Mouse (Mus musculus) heart, embryonic 13.5 days (tissue): ENCODE measurements around the gene Taf3. TPM values are rescaled to one million over a fixed set of nuclear protein-coding genes. Genes with fewer than 3 reads are reported as not detected.

Experiments used
- ATAC-seq: fragments of 200-750 bp; cut with Nextera tagmentation; 2 replicates; pipeline ENCODE4 v1.8.0; 2017; ENCODE audit warnings: moderate TSS enrichment; ENCODE audit not compliant: insufficient number of reproducible peaks, low FRiP score, low TSS enrichment; ENCODE audit errors: extremely low read depth
- H3K27ac ChIP-seq: fragments of 300-500 bp; sonication (generic); replicated peaks from 2 replicates; pipeline ENCODE4 v1.5.1; 2015; ENCODE audit warnings: moderate library complexity, mild to moderate bottlenecking, inconsistent platforms
- H3K27me3 ChIP-seq: fragments of 300-500 bp; sonication (generic); replicated peaks from 2 replicates; pipeline ENCODE4 v1.6.1; 2015; ENCODE audit warnings: mild to moderate bottlenecking, inconsistent platforms
- H3K36me3 ChIP-seq: fragments of 300-500 bp; sonication (generic); 2 replicates; pipeline ENCODE4 v1.6.1; 2015; ENCODE audit warnings: mild to moderate bottlenecking, inconsistent platforms
- H3K4me1 ChIP-seq: fragments of 300-500 bp; sonication (generic); 2 replicates; pipeline ENCODE4 v1.6.1; 2015; ENCODE audit warnings: inconsistent platforms
- H3K4me2 ChIP-seq: fragments of 300-500 bp; sonication (generic); 2 replicates; pipeline ENCODE4 v1.6.1; 2015; ENCODE audit warnings: inconsistent platforms, mild to moderate bottlenecking, moderate library complexity
- H3K4me3 ChIP-seq: fragments of 300-500 bp; sonication (generic); 2 replicates; pipeline ENCODE4 v1.5.1; 2015; ENCODE audit warnings: moderate library complexity, mild to moderate bottlenecking, inconsistent platforms
- H3K9ac ChIP-seq: fragments of 300-500 bp; sonication (generic); 2 replicates; pipeline ENCODE4 v1.6.1; 2015; ENCODE audit warnings: inconsistent platforms, mild to moderate bottlenecking, moderate library complexity
- H3K9me3 ChIP-seq: fragments of 300-500 bp; sonication (generic); 2 replicates; pipeline ENCODE4 v1.6.1; 2016; ENCODE audit warnings: inconsistent platforms
- WGBS: fragments of 180-500 bp; shearing (Covaris S2); methylation state at CpG from one replicate; pipeline ENCODE4 v1.1.7; 2015; ENCODE audit warnings: mixed read lengths; 5-methylcytosine and 5-hydroxymethylcytosine counted together
- polyA plus RNA-seq: library from polyadenylated mRNA; unstranded; fragments of >200 nt; fragmentation: Nextera tagmentation; extraction: Ambion mirVana; gene quantifications from 2 replicates; pipeline ENCODE4 v1.2.1, GENCODE M21; 2015

The Taf3 gene
- polyA plus RNA-seq, 1 experiment from 2014 or later = 8.0 TPM

GRCm38 (mm10) chr2:9955576-9956535 lies 92.5 kb downstream of the Taf3 start:
- no peak overlapping the region for H3K9ac ChIP-seq
- 65% methylated on average over 9 of the region's 9 CpGs for WGBS

DNA sequence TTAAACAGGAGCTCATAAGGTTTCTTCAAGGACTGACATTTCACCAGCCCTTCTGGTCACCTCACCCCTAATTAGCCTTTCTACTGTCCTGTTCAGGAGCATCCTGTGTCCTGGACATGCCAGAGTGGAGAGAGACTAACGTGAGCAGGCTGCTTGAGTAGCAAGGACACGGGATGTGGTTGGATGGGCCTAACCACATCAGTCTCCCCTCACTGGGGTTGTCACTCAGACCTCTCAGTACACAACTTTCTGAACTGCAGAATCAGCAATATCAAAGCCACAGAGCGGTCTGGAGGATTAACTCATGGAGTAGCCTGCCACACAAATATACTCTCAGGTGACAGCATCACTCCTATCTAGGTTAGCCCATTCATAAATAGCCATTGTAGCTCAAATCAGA lies 101.7 kb downstream of the Taf3 start:
- 73% methylated on average over 3 of the region's 3 CpGs for WGBS
- Histone ChIP-seq H3K27me3 (no peaks in the 10 kb centered on the region), H3K9me3 (no peaks in the 10 kb centered on the region), H3K9ac (no peak overlapping the region), H3K4me2 (no peak overlapping the region), H3K27ac (no peak overlapping the region), H3K4me3 (no peak overlapping the region), H3K4me1 (no peaks in the 10 kb centered on the region), H3K36me3 (peaks cover 11% of the 10 kb centered on the region; the same call in 1 of the 2 replicates)
- no peak for ATAC-seq

More at GRCm38 (mm10) chr2:9955576-9956535, 92.5 kb downstream of the Taf3 start:
- Histone ChIP-seq H3K4me2 (no peak overlapping the region), H3K27me3 (no peaks in the 10 kb centered on the region), H3K4me1 (peaks cover 17% of the 10 kb centered on the region), H3K27ac (no peak overlapping the region), H3K36me3 (peaks cover 17% of the 10 kb centered on the region), H3K9me3 (no peaks in the 10 kb centered on the region), H3K4me3 (no peak overlapping the region)
- ATAC-seq = no peak

DNA sequence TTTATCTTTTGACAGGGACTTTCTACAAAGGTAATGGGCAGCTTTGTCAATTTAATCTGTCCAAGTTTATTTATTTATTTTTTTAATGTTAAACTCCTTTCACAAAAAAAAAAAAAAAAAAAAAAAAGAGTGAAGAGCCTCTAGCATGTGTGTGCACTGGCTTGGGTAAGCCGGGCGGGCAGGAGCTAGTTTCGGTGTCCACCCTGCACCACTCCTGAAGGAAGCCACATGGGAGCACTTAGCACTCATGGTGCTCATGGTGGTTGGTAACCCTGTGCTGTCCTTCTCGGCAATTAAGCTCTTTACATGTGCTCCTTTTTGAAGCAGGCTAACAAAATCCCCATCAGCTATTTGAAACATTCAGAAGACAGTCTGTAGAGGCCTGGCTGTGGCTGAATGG lies 102.8 kb downstream of the Taf3 start:
- WGBS = 94% methylated on average over 4 of the region's 4 CpGs
- no peak for ATAC-seq

DNA sequence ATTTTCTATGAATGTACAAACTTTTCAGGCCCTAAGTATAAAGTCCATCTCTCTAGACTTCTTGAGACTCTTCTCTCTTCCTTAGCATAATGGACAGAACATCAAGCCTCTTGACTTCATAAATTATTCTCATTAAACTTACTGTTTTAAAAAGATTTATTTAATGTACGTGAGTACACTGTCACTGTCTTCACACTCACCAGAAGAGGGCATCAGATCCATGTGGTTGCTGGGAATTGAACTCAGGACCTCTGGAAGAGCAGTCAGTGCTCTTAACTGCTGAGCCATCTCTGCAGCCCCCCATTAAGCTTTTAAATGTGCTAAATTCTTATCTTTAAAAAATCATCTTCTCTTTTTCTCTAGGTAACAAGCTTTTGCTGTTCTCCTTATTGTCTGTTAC lies 105.4 kb downstream of the Taf3 start:
- H3K27me3 ChIP-seq = no peaks in the 10 kb centered on the region
- no peak overlapping the region for H3K4me2 ChIP-seq
- no peak for ATAC-seq
- 0 out of 2 replicates have a peak, but pooled peaks cover 8% of the 10 kb centered on the region for H3K36me3 ChIP-seq
- no peak overlapping the region for H3K9ac ChIP-seq
- no peaks in the 10 kb centered on the region for H3K9me3 ChIP-seq
- WGBS = 64% methylated on average over 1 of the region's 1 CpGs
- peaks cover 9% of the 10 kb centered on the region; the same call in 1 of the 2 replicates for H3K4me1 ChIP-seq
- H3K4me3 ChIP-seq = no peak overlapping the region
- H3K27ac ChIP-seq = no peak overlapping the region

More for the DNA sequence above, 102.8 kb downstream of the Taf3 start:
- 0 out of 2 replicates have a peak, but pooled peaks cover 3% of the 10 kb centered on the region for H3K36me3 ChIP-seq
- no peak overlapping the region for H3K27ac ChIP-seq
- H3K27me3 ChIP-seq = no peaks in the 10 kb centered on the region
- no peak overlapping the region for H3K4me2 ChIP-seq
- no peaks in the 10 kb centered on the region for H3K9me3 ChIP-seq
- H3K4me1 ChIP-seq = no peaks in the 10 kb centered on the region
- H3K4me3 ChIP-seq = no peak overlapping the region
- no peak overlapping the region for H3K9ac ChIP-seq

DNA sequence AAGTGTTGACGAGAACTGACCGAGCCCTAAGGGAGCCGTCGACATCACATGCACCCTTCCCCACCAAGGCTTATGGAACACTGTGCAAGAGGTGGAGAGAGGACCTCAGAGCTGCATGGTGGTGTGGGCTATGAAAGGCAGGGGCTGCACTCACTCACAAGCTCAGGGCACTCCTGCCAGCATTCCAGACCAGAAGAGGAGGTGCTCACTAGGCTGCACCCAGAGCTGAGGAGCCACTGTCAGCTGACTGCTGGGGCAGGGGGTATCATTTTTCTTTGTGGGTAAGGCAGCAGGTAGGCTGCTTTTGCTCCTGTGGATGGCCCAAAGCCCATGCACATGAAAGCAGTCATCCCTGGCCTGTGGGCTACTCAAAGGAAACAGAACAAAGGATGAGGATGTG lies 109.1 kb downstream of the Taf3 start:
- Histone ChIP-seq H3K4me3 (no peak overlapping the region), H3K27ac (no peak overlapping the region), H3K36me3 (0 out of 2 replicates have a peak, but pooled peaks cover 8% of the 10 kb centered on the region), H3K9me3 (no peaks in the 10 kb centered on the region), H3K4me2 (no peak overlapping the region), H3K9ac (no peak overlapping the region), H3K4me1 (peaks cover 13% of the 10 kb centered on the region), H3K27me3 (no peaks in the 10 kb centered on the region)
- no peak for ATAC-seq
- 67% methylated on average over 4 of the region's 4 CpGs for WGBS

- ATAC-seq = no peak; the same call in 1 of the 2 replicates
- H3K9ac ChIP-seq = no peak overlapping the region
- H3K4me3 ChIP-seq = no peak overlapping the region
- no peak overlapping the region for H3K27ac ChIP-seq
- H3K4me2 ChIP-seq = no peak overlapping the region
- H3K9me3 ChIP-seq = no peaks in the 10 kb centered on the region
- no peaks in the 10 kb centered on the region for H3K27me3 ChIP-seq
- peaks cover 13% of the 10 kb centered on the region for H3K4me1 ChIP-seq
- H3K36me3 ChIP-seq = 0 out of 2 replicates have a peak, but pooled peaks cover 10% of the 10 kb centered on the region
- WGBS = no CpG with 5 or more reads among the region's 1 CpGs
Measured at GRCm38 (mm10) chr2:9935965-9936364, 112.4 kb downstream of the Taf3 start.

GRCm38 (mm10) chr2:9926905-9927283 lies 121.5 kb downstream of the Taf3 start:
- H3K4me2 ChIP-seq = no peak overlapping the region
- no peak overlapping the region for H3K4me3 ChIP-seq
- no peaks in the 10 kb centered on the region for H3K27me3 ChIP-seq
- ATAC-seq = no peak
- H3K4me1 ChIP-seq = peaks cover 9% of the 10 kb centered on the region
- H3K36me3 ChIP-seq = peaks cover 13% of the 10 kb centered on the region
- no peak overlapping the region for H3K9ac ChIP-seq
- 81% methylated on average over 4 of the region's 4 CpGs for WGBS
- no peaks in the 10 kb centered on the region for H3K9me3 ChIP-seq
- no peak overlapping the region for H3K27ac ChIP-seq

- no peak overlapping the region for H3K4me2 ChIP-seq
- H3K9ac ChIP-seq = no peak overlapping the region
- WGBS = 46% methylated on average over 7 of the region's 7 CpGs
- no peak for ATAC-seq
- no peaks in the 10 kb centered on the region for H3K27me3 ChIP-seq
- no peak overlapping the region for H3K27ac ChIP-seq
- no peaks in the 10 kb centered on the region for H3K9me3 ChIP-seq
- H3K4me3 ChIP-seq = no peak overlapping the region
- H3K4me1 ChIP-seq = peaks cover 9% of the 10 kb centered on the region
- peaks cover 13% of the 10 kb centered on the region for H3K36me3 ChIP-seq
Measured at GRCm38 (mm10) chr2:9926194-9926904, 122.0 kb downstream of the Taf3 start.

DNA sequence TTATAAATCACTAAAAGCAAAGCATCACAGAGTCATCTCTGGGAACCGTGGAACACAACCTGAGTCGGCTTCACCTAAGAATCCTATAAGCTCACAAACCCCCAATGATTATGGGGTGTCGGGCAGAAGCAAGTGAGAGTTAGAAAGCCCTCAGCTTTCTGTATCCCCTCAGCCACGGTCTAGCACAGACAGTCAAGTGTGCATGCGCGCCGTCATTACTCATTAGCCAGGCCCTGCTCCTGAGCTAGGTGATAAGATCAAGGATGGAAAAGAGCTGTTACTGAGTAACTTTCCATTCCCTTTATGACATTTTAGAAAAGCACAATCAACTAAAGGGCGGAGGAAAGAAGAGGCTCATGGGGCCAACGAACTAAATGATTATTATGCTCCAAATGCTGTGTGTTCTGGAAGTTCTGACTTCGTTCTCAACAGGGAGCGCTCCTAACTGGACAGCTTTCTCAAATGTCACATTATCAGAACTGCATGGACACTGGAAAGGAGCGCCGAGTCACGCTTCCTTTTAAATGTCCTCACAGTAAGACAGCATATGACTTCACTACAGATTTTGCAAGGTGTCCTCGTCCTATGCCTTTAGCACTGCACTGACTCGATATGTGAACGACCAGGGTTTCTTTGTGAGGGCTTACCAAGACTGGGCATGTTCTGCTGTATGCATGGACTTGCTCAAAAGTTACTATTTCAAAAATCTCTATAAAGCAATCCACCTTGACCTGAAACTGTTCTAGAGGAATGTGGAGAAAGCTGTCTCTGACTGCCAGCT lies 129.5 kb downstream of the Taf3 start:
- Histone ChIP-seq H3K27ac (no peak overlapping the region), H3K9ac (no peak overlapping the region), H3K36me3 (peaks cover 28% of the 10 kb centered on the region), H3K4me1 (peaks cover 3% of the 10 kb centered on the region; the same call in 1 of the 2 replicates), H3K9me3 (no peaks in the 10 kb centered on the region), H3K27me3 (no peaks in the 10 kb centered on the region), H3K4me2 (no peak overlapping the region), H3K4me3 (no peak overlapping the region)
- no peak for ATAC-seq
- WGBS = 68% methylated on average over 17 of the region's 17 CpGs

- WGBS = 84% methylated on average over 9 of the region's 9 CpGs
- H3K9ac ChIP-seq = no peak overlapping the region
- peaks cover 21% of the 10 kb centered on the region for H3K36me3 ChIP-seq
- peaks cover 11% of the 10 kb centered on the region for H3K4me1 ChIP-seq
- no peaks in the 10 kb centered on the region for H3K9me3 ChIP-seq
- no peak overlapping the region for H3K27ac ChIP-seq
- no peak overlapping the region for H3K4me3 ChIP-seq
- H3K27me3 ChIP-seq = no peaks in the 10 kb centered on the region
- no peak for ATAC-seq
- H3K4me2 ChIP-seq = no peak overlapping the region
Measured at GRCm38 (mm10) chr2:9917602-9918001, 130.8 kb downstream of the Taf3 start.

GRCm38 (mm10) chr2:9905995-9906394 lies 142.4 kb downstream of the Taf3 start:
- Histone ChIP-seq H3K27ac (no peak overlapping the region), H3K9me3 (no peaks in the 10 kb centered on the region), H3K9ac (peak overlapping the region; percentile 59), H3K4me2 (peak overlapping the region; percentile 72), H3K36me3 (no peaks in the 10 kb centered on the region), H3K27me3 (peaks cover 10% of the 10 kb centered on the region), H3K4me1 (peaks cover 9% of the 10 kb centered on the region), H3K4me3 (peak overlapping the region; percentile 41)
- ATAC-seq = no peak
- WGBS = 3% methylated on average over 11 of the region's 11 CpGs
